Mouse (Mus musculus): ENCODE measurements around the gene Mrps21.

Gene Mrps21

DNA sequence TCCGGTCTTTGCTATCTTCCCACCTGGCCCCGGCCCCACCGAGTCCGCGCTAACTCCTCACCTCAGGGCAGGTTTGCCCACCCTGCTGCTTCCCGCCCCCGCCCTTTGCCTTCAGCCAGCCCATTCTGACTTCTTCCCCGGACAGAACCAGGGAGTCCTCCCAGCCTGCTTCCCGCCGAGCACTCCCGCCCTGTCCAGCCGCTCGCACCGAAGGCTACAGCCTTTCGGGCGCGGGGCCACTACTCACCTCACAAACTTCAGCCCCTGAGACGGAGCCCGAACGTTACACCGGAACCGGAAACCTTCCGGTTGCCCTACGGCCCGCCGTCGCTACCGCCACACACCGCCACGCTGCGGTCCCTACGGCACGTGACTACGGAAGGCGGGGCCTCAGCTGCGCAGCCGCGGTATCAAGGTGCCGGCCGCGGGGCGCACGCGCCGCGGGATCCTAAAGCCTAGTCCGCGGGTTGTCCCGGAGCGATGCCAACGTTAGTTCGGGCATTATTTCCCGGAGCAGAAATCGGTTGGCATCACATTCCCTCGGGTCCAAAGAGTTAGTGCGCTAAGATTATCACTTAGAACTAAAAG lies 15.7 kb downstream of the Mrps21 start, which contains the start of gene Prpf3:
Gene Prpf3 (minus strand): TSS at position 384 of the 588 bp plus-strand sequence.
- in situ Hi-C loops (cut with MboI, MseI) = no loop called here

- in situ Hi-C loops (cut with MboI, MseI) = no loop called here
Observed at GRCm38 (mm10) chr3:95851317-95851716, 20.0 kb downstream of the Mrps21 start.

DNA sequence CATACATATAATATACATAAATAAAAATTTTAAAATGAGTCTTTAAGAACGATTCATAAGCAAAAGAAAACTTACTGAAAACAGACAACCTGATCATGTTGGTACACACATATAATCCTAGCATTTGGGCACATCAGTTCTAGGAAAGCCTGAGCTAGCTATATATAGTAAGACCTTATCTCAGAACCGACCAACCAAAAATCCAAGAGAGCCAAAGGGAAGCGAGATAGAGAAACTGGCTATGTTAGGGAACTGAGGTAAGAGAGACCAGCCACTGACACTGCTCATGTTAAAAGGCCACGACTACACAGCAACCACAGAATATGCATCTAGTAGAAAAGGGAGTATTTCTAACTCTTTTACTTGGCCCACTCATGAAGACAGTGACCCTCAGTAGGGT lies 20.7 kb downstream of the Mrps21 start:
- in situ Hi-C loops (cut with MboI, MseI) = no loop called here

DNA sequence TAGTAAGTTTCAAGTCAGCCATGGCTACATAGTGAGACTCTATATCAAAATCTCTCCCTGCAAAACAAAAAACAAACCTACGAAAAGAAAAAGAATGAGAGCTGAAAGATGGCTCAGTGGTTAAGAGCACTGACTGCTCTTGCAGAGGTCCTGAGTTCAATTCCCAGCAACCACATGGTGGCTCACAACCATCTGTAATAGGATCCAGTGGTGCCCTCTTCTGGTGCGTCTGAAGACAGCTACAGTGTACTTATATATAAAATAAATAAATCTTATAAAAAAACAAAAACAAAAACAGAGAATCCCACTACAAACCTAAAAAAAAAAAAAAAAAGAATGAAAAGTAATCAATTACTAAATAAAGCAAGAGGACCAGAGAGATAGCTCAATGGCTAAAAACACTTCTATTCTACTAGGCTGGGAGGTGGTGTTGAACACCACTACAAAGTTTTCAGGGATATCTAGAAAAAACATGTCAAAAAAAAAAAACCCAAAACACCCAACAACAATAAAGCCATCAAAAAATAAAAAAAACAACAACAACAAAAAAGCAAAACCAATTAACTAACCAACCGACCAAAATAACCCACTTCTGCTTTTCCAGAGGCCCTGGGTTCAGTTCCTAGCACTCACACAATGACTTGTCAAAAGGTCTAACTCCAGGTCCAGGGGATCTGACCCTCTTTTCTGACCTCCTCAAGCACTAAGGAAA lies 28.7 kb downstream of the Mrps21 start:
- in situ Hi-C loops (cut with MboI, MseI) = no loop called here

DNA sequence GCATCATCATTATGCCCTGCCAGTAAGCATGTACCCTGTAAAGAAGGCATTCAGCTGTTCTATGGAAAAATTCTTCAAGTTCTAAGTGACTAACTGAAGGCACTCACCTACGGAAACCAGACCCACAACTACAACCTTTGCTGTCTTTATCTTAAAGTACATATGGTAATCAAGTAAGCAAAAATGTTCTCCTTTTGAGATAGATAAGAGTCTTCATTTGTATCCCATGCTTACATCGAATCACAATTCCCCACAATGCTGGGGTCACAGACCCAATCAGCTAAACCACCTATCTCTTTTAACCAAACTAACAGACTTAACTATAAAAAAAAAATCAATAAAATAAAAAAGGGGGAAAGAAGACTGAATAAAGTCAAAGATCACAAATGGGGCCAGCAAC lies 32.1 kb downstream of the Mrps21 start:
- in situ Hi-C loops (cut with MboI, MseI) = no loop called here

GRCm38 (mm10) chr3:95829053-95829452 lies 42.3 kb downstream of the Mrps21 start:
- in situ Hi-C loops (cut with MboI, MseI) = no loop called here

DNA sequence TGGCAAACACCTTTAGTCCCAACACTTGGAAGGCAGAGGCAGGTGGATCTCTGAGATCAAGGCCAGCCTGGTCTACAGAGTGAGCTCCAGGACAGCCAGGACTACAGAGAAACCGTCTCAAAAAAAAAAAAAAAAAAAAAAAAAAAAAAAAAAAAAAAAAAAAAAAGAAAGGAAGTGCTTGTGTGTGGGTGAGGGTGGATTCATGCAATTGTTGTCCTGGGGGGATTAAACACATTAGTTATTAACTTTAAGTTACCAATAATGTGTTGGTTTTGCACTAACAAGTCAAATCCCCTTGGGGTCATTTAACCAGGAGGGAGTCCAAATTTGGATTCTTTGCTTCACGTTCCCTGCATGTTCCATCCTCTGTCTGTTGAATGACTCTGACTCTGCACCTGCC lies 45.0 kb downstream of the Mrps21 start:
- in situ Hi-C loops (cut with MboI, MseI) = no loop called here

DNA sequence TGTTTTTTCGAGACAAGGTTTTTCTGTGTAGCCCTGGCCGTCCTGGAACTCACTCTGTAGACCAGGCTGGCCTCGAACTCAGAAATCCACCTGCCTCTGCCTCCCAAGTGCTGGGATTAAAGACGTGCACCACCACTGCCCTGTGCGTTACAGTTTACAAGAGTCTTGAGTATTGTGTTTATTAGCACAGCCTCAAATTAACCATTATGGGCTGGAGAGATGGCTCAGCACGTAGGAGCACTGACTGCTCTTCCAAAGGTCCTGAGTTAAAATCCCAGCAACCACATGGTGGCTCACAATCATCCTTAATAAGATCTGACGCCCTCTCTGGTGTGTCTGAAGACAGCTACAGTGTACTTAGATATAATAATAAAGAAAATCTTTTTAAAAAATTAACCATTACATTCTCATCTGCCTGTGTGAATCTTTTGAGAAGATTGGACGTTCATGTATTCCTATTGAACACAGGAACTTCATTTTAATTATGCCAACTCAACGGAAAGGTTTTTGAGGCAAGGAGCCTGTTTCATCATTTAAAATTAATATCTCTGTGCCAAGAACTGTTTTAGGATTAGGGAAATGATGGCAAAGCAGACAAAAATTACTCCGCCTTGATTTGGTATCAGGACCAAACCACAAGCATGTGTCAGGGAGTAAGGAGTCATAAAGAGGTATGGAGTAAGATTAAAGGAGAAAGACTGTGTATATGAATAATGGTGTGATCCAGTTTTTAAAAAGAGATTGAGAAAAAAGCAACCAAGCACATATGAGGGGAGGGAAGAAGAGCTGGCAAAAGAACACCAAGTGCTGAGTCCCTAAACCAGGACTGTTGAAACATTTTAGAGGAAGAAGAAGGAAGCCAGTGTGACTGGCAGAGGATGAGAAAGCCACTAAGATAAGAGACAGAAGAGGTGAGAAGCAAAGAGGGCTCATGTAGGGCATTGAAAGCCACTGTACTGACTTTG lies 51.0 kb downstream of the Mrps21 start:
- in situ Hi-C loops (cut with MboI, MseI) = no loop called here

DNA sequence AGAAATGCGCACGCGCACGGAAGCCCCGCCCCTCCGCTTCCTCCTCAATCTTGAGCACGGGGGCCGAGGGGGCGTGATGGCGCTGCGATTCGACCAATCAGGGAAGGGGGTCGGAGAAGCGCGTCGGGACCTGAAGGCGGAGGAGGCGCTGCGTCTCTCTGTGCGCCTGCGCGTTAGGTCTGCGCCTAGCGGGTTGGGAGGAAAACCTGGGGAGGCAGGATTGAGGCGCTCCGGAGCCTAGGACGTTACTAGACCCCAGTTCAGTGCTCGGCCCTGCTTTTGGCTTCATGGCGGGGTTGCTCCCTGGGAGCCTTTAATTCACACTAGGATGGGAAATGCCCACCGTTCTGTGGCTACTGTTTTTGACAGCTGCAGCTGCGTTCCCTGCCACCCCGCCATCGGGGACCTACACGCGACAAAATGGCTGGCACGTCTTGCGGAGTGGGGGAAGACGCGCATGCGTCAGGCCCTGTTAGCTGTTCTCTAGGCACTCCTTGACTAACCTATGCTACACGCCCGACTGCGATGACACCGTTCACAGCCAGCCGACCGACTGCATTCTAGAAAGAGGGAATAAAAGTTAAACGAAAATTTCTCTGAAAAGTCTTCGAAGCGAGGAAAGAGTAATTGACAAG lies 51.9 kb downstream of the Mrps21 start:
- in situ Hi-C loops (cut with MboI, MseI) = no loop called here

- in situ Hi-C loops (cut with MboI, MseI) = no loop called here
Observed at GRCm38 (mm10) chr3:95818571-95819288, 52.6 kb downstream of the Mrps21 start, which contains the start of gene Rprd2. Gene Rprd2, minus strand, starts transcription at chr3:95818863.

DNA sequence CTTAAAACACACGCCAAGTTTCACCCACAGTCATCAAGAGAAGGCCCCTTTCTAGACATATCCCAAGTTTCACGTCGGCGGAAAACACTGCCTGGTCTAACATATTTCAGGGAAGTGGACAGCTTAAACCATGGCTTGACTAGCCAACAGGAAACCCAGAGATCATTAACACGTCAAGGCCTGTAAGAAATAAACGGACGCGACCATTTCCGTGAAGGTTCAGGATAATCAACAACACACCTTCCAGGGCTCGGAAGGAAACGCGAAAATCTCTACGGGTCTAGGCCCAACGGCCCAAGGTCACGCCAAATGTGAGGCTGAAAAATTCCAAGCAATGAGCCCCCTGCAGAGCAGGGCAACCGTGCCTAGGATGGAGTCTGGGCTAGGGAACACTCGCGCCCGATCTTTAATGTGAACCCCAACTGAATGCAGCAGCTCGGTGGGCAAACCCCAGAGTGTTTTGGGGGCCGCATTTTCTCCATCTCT lies 53.2 kb downstream of the Mrps21 start:
- in situ Hi-C loops (cut with MboI, MseI) = no loop called here

- in situ Hi-C loops (cut with MboI, MseI) = no loop called here
Observed at GRCm38 (mm10) chr3:95816681-95817080, 54.6 kb downstream of the Mrps21 start.

Measured in regulatory T cell (primary cell).